Mouse (Mus musculus) heart, adult 2 months (tissue): ENCODE data around the gene Gpd1.

ENCODE experiments used
- CTCF ChIP-seq: fragments of 200-600 bp; IDR thresholded peaks from 2 replicates; pipeline ENCODE4 v1.8.1; 2022; ENCODE audit warnings: antibody characterized with exemption, mild to moderate bottlenecking, moderate library complexity
- EP300 ChIP-seq: fragments of 200-500 bp; IDR thresholded peaks from 2 replicates; pipeline ENCODE4 v1.6.1; 2011; ENCODE audit warnings: low read depth, low read length, control low read depth; ENCODE audit not compliant: insufficient read depth

DNA sequence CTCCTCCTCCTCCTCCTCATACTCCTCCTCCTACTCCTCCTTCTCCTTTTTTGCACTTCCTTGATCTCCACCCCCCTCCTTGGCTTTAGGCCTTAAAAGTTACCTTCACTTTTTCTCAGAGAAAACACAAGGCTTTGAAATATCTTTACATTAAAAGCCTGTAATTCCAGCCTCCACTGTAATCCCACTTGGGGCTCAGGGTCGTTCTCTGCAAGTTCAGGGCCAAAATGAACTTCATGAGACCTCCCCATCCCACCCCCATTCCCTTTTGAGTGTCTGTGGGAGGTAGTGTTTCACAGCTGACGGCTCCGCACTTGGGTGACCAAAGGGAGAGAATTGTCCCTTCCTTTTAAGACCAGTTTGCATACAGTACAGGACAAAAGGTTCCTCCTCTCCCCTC is 55.6 kb downstream of the Gpd1 start:
- no peak for TF ChIP-seq EP300
- TF ChIP-seq CTCF: no peak
